Mouse (Mus musculus): ENCODE measurements at regions not wholly inside any gene's neighbourhood (a gene's known extent, or its start where the extent isn't known, plus 50 kb on each side); places are given as distances from the start of the nearest gene placed in this dataset.
A peak's percentile ranks its signal among the peaks of the same experiment; 100 is the strongest.

DNA sequence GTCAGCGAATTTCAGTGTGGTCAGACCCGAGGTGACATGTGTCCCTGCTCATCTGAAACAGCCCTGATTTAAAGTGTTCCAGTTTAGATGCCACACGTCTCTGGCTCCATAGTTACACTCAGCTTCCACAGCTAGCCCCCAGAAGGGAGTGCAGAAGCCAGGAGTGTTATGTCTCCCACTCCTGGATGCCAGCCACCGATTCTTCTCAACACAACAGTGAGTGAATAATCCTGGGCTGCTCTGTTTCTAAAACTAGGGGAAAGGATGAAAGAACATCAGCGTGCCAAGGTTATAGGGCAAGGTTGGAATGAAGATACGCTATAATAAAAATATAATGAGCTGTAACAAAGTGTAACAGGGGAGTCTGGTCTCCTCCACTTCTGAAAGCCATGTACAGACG is 51.5 kb upstream of the Stmnd1 start:
- DNase-seq (ENCODE audit: low spot score) (no peak), ATAC-seq (replicated peaks; ENCODE audit: low FRiP score, low read depth) (no peak)
- 0 out of 2 replicates have a peak, but pooled peaks cover 7% of the 10 kb centered on the region for H3K4me1 ChIP-seq (replicated peaks; ENCODE audit: insufficient read depth, low read length)
- H3K9me3 ChIP-seq (replicated peaks; ENCODE audit: low read length): no peaks in the 10 kb centered on the region
- no peak overlapping the region for H3K4me3 ChIP-seq (replicated peaks; ENCODE audit: low read depth, low read length)
- no peaks in the 10 kb centered on the region for H3K27me3 ChIP-seq (ENCODE audit: insufficient read depth, low read length)
- TF ChIP-seq CTCF (IDR thresholded peaks at IDR 0.05; ENCODE audit: low read depth): no peak
- H3K36me3 ChIP-seq (ENCODE audit: insufficient read depth, low read length): no peaks in the 10 kb centered on the region
- WGBS: 66% methylated on average over 7 of the region's 7 CpGs
- no peak overlapping the region for H3K27ac ChIP-seq
- no peak overlapping the region for H3K9ac ChIP-seq (ENCODE audit: low read depth, low read length)
- H3K4me2 ChIP-seq (ENCODE audit: low read length): no peak overlapping the region

DNA sequence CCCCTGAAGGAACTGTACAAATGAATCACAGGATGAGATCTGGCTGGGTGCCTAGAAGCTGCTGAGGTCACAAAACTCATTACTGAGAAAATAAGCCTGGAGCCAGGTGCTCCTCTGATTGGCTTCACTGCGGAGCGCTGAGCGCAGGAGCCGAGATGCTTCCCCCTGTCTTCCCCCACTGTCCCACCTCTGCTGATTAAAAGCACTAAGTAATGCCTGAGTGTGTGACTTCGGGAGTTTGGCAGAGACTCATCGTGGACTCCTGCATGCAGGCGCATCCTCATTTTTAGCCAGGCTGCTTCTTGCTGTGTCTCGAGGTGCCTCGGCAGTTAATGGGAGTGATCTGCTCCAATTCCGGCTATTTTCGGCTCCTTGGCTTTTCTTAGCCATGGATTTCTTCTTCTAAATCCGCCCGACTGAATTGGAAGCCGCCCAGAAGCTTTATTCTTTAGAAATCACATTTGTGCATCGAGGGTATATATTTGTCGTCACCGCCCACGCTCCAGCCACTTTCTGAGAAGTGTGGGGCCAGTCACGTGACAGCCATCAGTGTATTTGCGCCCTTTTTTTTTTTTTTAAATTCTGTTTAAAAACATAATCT is 55.3 kb upstream of the Stmnd1 start:
- Histone ChIP-seq H3K4me3 (replicated peaks; ENCODE audit: low read depth, low read length) (peak overlapping the region; percentile 22), H3K9me3 (replicated peaks; ENCODE audit: low read length) (no peaks in the 10 kb centered on the region), H3K27ac (no peak overlapping the region), H3K36me3 (ENCODE audit: insufficient read depth, low read length) (no peaks in the 10 kb centered on the region), H3K4me1 (replicated peaks; ENCODE audit: insufficient read depth, low read length) (0 out of 2 replicates have a peak, but pooled peaks cover 7% of the 10 kb centered on the region), H3K4me2 (ENCODE audit: low read length) (peak overlapping the region; percentile 50), H3K9ac (ENCODE audit: low read depth, low read length) (no peak overlapping the region), H3K27me3 (ENCODE audit: insufficient read depth, low read length) (no peaks in the 10 kb centered on the region)
- whole genome bisulfite sequencing: 34% methylated on average over 20 of the region's 20 CpGs
- DNase-seq (ENCODE audit: low spot score) (peak; percentile 71), ATAC-seq (replicated peaks; ENCODE audit: low FRiP score, low read depth) (peak; percentile 72; the same call in 1 of the 2 replicates)
- no peak for TF ChIP-seq CTCF (IDR thresholded peaks at IDR 0.05; ENCODE audit: low read depth)

DNA sequence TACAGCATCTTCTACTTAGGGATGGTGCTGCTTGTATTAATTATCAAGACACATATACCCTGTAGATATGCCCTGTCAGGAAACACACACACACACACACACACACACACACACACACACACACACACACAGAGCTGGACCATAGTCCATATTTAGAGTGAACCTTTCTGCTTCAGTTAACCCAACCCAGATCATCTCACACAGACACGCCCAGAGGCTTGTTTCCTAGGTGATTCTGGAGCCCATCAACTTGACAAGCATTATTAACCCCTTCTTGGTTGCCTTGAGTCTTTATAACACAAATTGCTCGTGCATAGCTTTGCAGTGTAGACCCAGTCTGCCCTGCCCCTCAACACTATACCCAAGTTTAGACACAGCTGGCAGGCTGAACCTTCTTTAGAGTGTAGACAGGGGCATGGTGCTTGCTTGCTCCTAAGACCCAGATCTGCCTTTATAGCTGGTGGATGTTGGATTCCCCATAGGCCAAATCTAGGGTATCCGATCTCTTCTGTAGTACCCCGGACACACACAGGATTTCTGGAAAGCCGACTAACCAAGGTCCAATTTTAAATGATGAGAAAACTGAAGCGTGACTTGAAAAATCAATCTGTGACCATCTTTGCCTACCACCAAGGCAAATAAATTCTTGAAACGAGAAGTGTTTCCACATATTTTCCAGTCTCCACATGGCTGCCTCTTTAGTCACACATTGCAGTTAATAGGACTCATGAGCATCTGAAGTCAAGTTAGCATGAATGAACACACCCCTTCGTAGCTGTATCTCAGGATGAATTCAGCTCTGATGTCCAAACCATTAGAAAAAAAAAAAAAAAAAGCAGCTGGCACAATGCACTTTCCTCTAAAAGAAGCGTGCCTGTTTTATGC is 56.3 kb upstream of the Stmnd1 start:
- Histone ChIP-seq H3K36me3 (ENCODE audit: insufficient read depth, low read length) (no peaks in the 10 kb centered on the region), H3K4me2 (ENCODE audit: low read length) (peak overlapping the region; percentile 50), H3K9me3 (replicated peaks; ENCODE audit: low read length) (no peaks in the 10 kb centered on the region), H3K4me3 (replicated peaks; ENCODE audit: low read depth, low read length) (no peak overlapping the region), H3K9ac (ENCODE audit: low read depth, low read length) (no peak overlapping the region), H3K4me1 (replicated peaks; ENCODE audit: insufficient read depth, low read length) (0 out of 2 replicates have a peak, but pooled peaks cover 7% of the 10 kb centered on the region), H3K27ac (no peak overlapping the region), H3K27me3 (ENCODE audit: insufficient read depth, low read length) (no peaks in the 10 kb centered on the region)
- ATAC-seq (replicated peaks; ENCODE audit: low FRiP score, low read depth) (peak; percentile 54), DNase-seq (ENCODE audit: low spot score) (peak; percentile 38)
- TF ChIP-seq CTCF (IDR thresholded peaks at IDR 0.05; ENCODE audit: low read depth): no peak
- WGBS: 55% methylated on average over 9 of the region's 9 CpGs

DNA sequence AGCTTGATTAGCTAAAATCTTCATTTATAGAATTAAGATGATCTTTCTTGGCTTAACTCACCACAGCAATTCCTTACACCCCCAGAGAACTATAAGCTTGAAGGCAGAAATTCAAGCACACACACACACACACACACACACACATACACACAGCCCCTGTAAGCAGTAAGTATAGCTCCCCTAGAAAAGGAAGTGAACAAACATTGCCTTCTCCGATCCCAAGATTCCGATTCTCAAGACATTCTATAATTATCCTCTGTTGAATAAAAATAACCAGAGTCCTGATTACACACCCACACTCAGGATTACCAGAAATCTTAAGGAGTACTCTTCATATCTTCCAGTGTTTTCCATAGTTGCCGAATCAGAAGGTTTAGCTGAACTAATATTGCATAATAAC is 70.0 kb upstream of the Stmnd1 start:
- Histone ChIP-seq H3K4me2 (ENCODE audit: low read length) (no peak overlapping the region), H3K9ac (ENCODE audit: low read depth, low read length) (no peak overlapping the region), H3K4me1 (replicated peaks; ENCODE audit: insufficient read depth, low read length) (no peaks in the 10 kb centered on the region), H3K27ac (no peak overlapping the region), H3K27me3 (ENCODE audit: insufficient read depth, low read length) (no peaks in the 10 kb centered on the region), H3K36me3 (ENCODE audit: insufficient read depth, low read length) (no peaks in the 10 kb centered on the region), H3K4me3 (replicated peaks; ENCODE audit: low read depth, low read length) (no peak overlapping the region), H3K9me3 (replicated peaks; ENCODE audit: low read length) (no peaks in the 10 kb centered on the region)
- WGBS: 76% methylated on average over 3 of the region's 3 CpGs
- no peak for TF ChIP-seq CTCF (IDR thresholded peaks at IDR 0.05; ENCODE audit: low read depth)
- no peak for DNase-seq (ENCODE audit: low spot score)
- no peak for ATAC-seq (replicated peaks; ENCODE audit: low FRiP score, low read depth)

DNA sequence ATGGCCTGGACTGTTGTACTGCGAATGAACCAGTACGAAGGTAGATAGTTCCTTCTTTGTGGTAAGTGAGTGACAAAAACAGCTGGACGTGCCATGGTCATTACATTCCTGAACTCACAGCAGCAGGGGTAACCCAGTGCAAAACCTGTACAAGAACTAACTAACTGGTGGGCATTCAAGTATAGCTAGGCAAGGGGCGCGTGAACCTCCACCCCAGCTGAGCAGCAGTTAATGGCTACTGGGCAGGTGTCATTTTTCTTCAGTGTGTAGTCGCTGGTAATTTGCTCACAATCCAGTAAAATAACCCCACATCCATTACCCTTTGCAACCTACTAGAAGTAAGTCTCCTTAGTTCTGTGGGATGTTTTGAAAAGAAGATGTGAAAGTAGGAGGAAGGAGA is 70.9 kb upstream of the Stmnd1 start:
- Histone ChIP-seq H3K4me3 (replicated peaks; ENCODE audit: low read depth, low read length) (no peak overlapping the region), H3K4me2 (ENCODE audit: low read length) (no peak overlapping the region), H3K4me1 (replicated peaks; ENCODE audit: insufficient read depth, low read length) (no peaks in the 10 kb centered on the region), H3K36me3 (ENCODE audit: insufficient read depth, low read length) (no peaks in the 10 kb centered on the region), H3K27ac (no peak overlapping the region), H3K9ac (ENCODE audit: low read depth, low read length) (no peak overlapping the region), H3K27me3 (ENCODE audit: insufficient read depth, low read length) (no peaks in the 10 kb centered on the region), H3K9me3 (replicated peaks; ENCODE audit: low read length) (no peaks in the 10 kb centered on the region)
- WGBS: 62% methylated on average over 6 of the region's 6 CpGs
- DNase-seq (ENCODE audit: low spot score): no peak
- no peak for ATAC-seq (replicated peaks; ENCODE audit: low FRiP score, low read depth)
- TF ChIP-seq CTCF (IDR thresholded peaks at IDR 0.05; ENCODE audit: low read depth): no peak

DNA sequence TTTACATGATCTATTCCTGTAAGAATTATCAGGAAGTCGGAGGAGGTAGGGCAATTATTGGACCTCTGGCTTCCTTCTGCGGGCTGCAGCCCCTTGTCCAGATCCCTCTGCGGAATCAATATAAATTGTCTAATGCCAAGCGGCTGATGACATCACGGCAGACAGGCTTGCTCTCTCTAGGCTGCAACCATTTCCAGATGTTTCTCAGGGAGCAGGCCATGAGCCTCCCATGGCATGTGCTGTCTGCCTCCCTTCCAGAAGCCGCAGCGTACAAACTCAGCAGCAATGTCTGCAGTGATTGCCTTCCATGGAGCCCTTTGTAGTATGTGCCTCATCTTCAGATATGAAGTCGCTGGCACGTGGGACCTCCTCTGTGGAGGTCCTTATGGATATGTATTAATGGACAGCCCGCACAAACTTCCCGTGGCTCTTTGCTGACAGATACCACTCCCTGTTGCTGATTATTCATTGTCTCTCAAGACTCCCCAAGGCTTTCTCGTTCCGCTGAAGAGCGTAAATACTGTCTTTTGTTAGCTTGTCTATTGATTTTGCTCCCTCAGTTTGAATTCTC is 72.4 kb upstream of the Stmnd1 start:
- no peaks in the 10 kb centered on the region for H3K4me1 ChIP-seq (replicated peaks; ENCODE audit: insufficient read depth, low read length)
- no peaks in the 10 kb centered on the region for H3K9me3 ChIP-seq (replicated peaks; ENCODE audit: low read length)
- no peak overlapping the region for H3K4me3 ChIP-seq (replicated peaks; ENCODE audit: low read depth, low read length)
- ATAC-seq (replicated peaks; ENCODE audit: low FRiP score, low read depth): no peak
- no peak overlapping the region for H3K27ac ChIP-seq
- H3K36me3 ChIP-seq (ENCODE audit: insufficient read depth, low read length): no peaks in the 10 kb centered on the region
- 86% methylated on average over 14 of the region's 14 CpGs for WGBS
- H3K9ac ChIP-seq (ENCODE audit: low read depth, low read length): no peak overlapping the region
- H3K4me2 ChIP-seq (ENCODE audit: low read length): no peak overlapping the region
- no peak for TF ChIP-seq CTCF (IDR thresholded peaks at IDR 0.05; ENCODE audit: low read depth)
- DNase-seq (ENCODE audit: low spot score): no peak
- no peaks in the 10 kb centered on the region for H3K27me3 ChIP-seq (ENCODE audit: insufficient read depth, low read length)

All from kidney, postnatal 0 days (tissue).